Mouse (Mus musculus) small intestine, adult 2 months (tissue): ENCODE results near the gene Olfr638. TPM values are rescaled to one million over a fixed set of nuclear protein-coding genes. Genes with fewer than 3 reads are reported as not detected.

Experiments used
- H3K27ac ChIP-seq: fragments of 200-500 bp; 2 replicates; pipeline ENCODE4 v1.5.1; 2012; ENCODE audit warnings: low read depth, low read length, control low read depth, inconsistent platforms; ENCODE audit not compliant: insufficient read depth
- H3K27me3 ChIP-seq: fragments of 200-500 bp; 2 replicates; pipeline ENCODE4 v1.6.1; 2012; ENCODE audit warnings: mild to moderate bottlenecking, moderate library complexity, low read length, inconsistent platforms; ENCODE audit not compliant: control insufficient read depth, insufficient read depth
- H3K36me3 ChIP-seq: fragments of 200-500 bp; 2 replicates; pipeline ENCODE4 v1.6.1; 2012; ENCODE audit warnings: mild to moderate bottlenecking, low read length, control low read depth, inconsistent platforms; ENCODE audit not compliant: control insufficient read depth, insufficient read depth
- H3K4me1 ChIP-seq: fragments of 200-500 bp; 2 replicates; pipeline ENCODE4 v1.6.1; 2012; ENCODE audit warnings: low read length, inconsistent platforms, mixed read lengths; ENCODE audit not compliant: control insufficient read depth, insufficient read depth, insufficient read length
- H3K4me3 ChIP-seq: fragments of 200-500 bp; 2 replicates; pipeline ENCODE4 v1.5.1; 2012; ENCODE audit warnings: low read depth, mild to moderate bottlenecking, control low read depth, inconsistent platforms, low read length, moderate library complexity
- CTCF ChIP-seq: fragments of 200-500 bp; IDR thresholded peaks from 2 replicates; pipeline ENCODE4 v1.5.1; 2012; ENCODE audit warnings: low read depth, mild to moderate bottlenecking, control low read depth, inconsistent platforms, low read length, moderate library complexity, mixed read lengths; ENCODE audit not compliant: insufficient replicate concordance, insufficient read length; ENCODE audit errors: extremely low read depth
- POLR2A ChIP-seq: fragments of 200-500 bp; IDR thresholded peaks from 2 replicates; pipeline ENCODE4 v1.6.1; 2012; ENCODE audit warnings: low read depth, mild to moderate bottlenecking, control low read depth, inconsistent platforms, low read length, moderate library complexity
- WGBS: fragments of 180-500 bp; shearing (Covaris S2); methylation state at CpG from one replicate; pipeline ENCODE4 v1.1.7; 2018; 5-methylcytosine and 5-hydroxymethylcytosine counted together
- polyA plus RNA-seq: library from polyadenylated mRNA; depleted of rRNA; stranded (reverse); fragments of >200 nt; gene quantifications from 2 replicates; pipeline ENCODE4 v1.2.3, GENCODE M21; 2012; rRNA removed

Gene Olfr638
- polyA plus RNA-seq, 1 experiment = not detected

- TF ChIP-seq POLR2A (no peak), CTCF (no peak)
- WGBS = 78% methylated on average over 6 of the region's 6 CpGs
- no peak within 1 kb of the TSS for H3K4me3 ChIP-seq
- H3K27me3 ChIP-seq = no peaks in the 10 kb centered on the region
- H3K4me1 ChIP-seq = no peaks in the 10 kb centered on the region
- no peak within 1 kb of the TSS for H3K27ac ChIP-seq
- no peaks in the 10 kb centered on the region for H3K36me3 ChIP-seq
Observed at GRCm38 (mm10) chr7:104025473-104025872, 26.9 kb downstream of the Olfr638 start, which contains the start of gene Olfr640. Gene Olfr640 (minus strand): TSS chr7:104025573.

GRCm38 (mm10) chr7:104026978-104027377 is 28.4 kb downstream of the Olfr638 start:
- no peaks in the 10 kb centered on the region for H3K27me3 ChIP-seq
- no peaks in the 10 kb centered on the region for H3K4me1 ChIP-seq
- no peak for TF ChIP-seq POLR2A
- TF ChIP-seq CTCF = no peak
- no peak overlapping the region for H3K27ac ChIP-seq
- WGBS = 76% methylated on average over 3 of the region's 3 CpGs
- no peaks in the 10 kb centered on the region for H3K36me3 ChIP-seq
- no peak overlapping the region for H3K4me3 ChIP-seq

GRCm38 (mm10) chr7:104035145-104035544 is 36.6 kb downstream of the Olfr638 start, which contains the start of gene Olfr641:
Gene Olfr641 (plus strand): TSS chr7:104035445.
- H3K4me1 ChIP-seq = no peaks in the 10 kb centered on the region
- H3K27ac ChIP-seq = no peak within 1 kb of the TSS
- H3K27me3 ChIP-seq = no peaks in the 10 kb centered on the region
- H3K4me3 ChIP-seq = no peak within 1 kb of the TSS
- 60% methylated on average over 1 of the region's 1 CpGs for WGBS
- no peaks in the 10 kb centered on the region for H3K36me3 ChIP-seq
- TF ChIP-seq CTCF = no peak
- no peak for TF ChIP-seq POLR2A

GRCm38 (mm10) chr7:104050745-104051144 is 52.2 kb downstream of the Olfr638 start:
- H3K4me3 ChIP-seq = no peak overlapping the region
- H3K4me1 ChIP-seq = no peaks in the 10 kb centered on the region
- H3K27ac ChIP-seq = no peak overlapping the region
- H3K27me3 ChIP-seq = no peaks in the 10 kb centered on the region
- WGBS = 82% methylated on average over 4 of the region's 4 CpGs
- H3K36me3 ChIP-seq = no peaks in the 10 kb centered on the region
- TF ChIP-seq POLR2A = no peak
- TF ChIP-seq CTCF = no peak

GRCm38 (mm10) chr7:104052566-104052965 is 54.0 kb downstream of the Olfr638 start, which contains the start of gene Olfr642:
Gene Olfr642 (minus strand): TSS chr7:104052666.
- no peak for TF ChIP-seq POLR2A
- TF ChIP-seq CTCF = no peak
- no peaks in the 10 kb centered on the region for H3K36me3 ChIP-seq
- no peaks in the 10 kb centered on the region for H3K4me1 ChIP-seq
- no peaks in the 10 kb centered on the region for H3K27me3 ChIP-seq
- H3K27ac ChIP-seq = no peak within 1 kb of the TSS
- no peak within 1 kb of the TSS for H3K4me3 ChIP-seq
- 58% methylated on average over 1 of the region's 1 CpGs for WGBS

Other genes with a start within 250 kb of the Olfr638 start
- not detected in 2 replicates for gene Olfr630, start 241.4 kb upstream of the Olfr638 start, polyA plus RNA-seq
- not detected in 2 replicates for gene Olfr69, start 227.2 kb upstream of the Olfr638 start, polyA plus RNA-seq
- gene Olfr68, start 219.0 kb upstream of the Olfr638 start, polyA plus RNA-seq = not detected in 2 replicates
- gene Olfr67, start 206.9 kb upstream of the Olfr638 start, polyA plus RNA-seq = not detected in 2 replicates
- gene Hbb-bt, start 184.8 kb upstream of the Olfr638 start, polyA plus RNA-seq = 7.2 and 8.9 TPM in 2 replicates
- gene Hbb-bs, start 170.7 kb upstream of the Olfr638 start, polyA plus RNA-seq = 59.9 and 74.9 TPM in 2 replicates
- not detected in 2 replicates for gene Hbb-bh2, start 158.2 kb upstream of the Olfr638 start, polyA plus RNA-seq
- not detected in 2 replicates for gene Hbb-bh1, start 155.6 kb upstream of the Olfr638 start, polyA plus RNA-seq
- gene Hbb-y, start 145.5 kb upstream of the Olfr638 start, polyA plus RNA-seq = not detected in 2 replicates
- gene Olfr66, start 112.5 kb upstream of the Olfr638 start, polyA plus RNA-seq = not detected in 2 replicates
- gene Olfr64, start 104.3 kb upstream of the Olfr638 start, polyA plus RNA-seq = not detected in 2 replicates
- gene Olfr65, start 95.3 kb upstream of the Olfr638 start, polyA plus RNA-seq = not detected in 2 replicates
- gene Olfr631, start 69.9 kb upstream of the Olfr638 start, polyA plus RNA-seq = not detected in 2 replicates
- gene Olfr632, start 64.4 kb upstream of the Olfr638 start, polyA plus RNA-seq = not detected in 2 replicates
- gene Olfr633, start 54.3 kb upstream of the Olfr638 start, polyA plus RNA-seq = not detected in 2 replicates
- gene Olfr635, start 27.6 kb upstream of the Olfr638 start, polyA plus RNA-seq = not detected in 2 replicates
- not detected in 2 replicates for gene Olfr639, start 18.6 kb downstream of the Olfr638 start, polyA plus RNA-seq
- not detected in 2 replicates for gene Olfr640, start 26.8 kb downstream of the Olfr638 start, polyA plus RNA-seq
- not detected in 2 replicates for gene Olfr641, start 36.7 kb downstream of the Olfr638 start, polyA plus RNA-seq
- gene Olfr642, start 53.9 kb downstream of the Olfr638 start, polyA plus RNA-seq = not detected in 2 replicates
- not detected in 2 replicates for gene 4930516K23Rik, start 62.7 kb downstream of the Olfr638 start, polyA plus RNA-seq
- gene Olfr644, start 73.1 kb downstream of the Olfr638 start, polyA plus RNA-seq = not detected in 2 replicates
- not detected in 2 replicates for gene Olfr645, start 86.7 kb downstream of the Olfr638 start, polyA plus RNA-seq
- not detected in 2 replicates for gene Olfr646, start 106.1 kb downstream of the Olfr638 start, polyA plus RNA-seq
- not detected in 2 replicates for gene Ubqln5, start 131.1 kb downstream of the Olfr638 start, polyA plus RNA-seq
- gene Olfr643, start 138.7 kb downstream of the Olfr638 start, polyA plus RNA-seq = not detected in 2 replicates
- gene Ubqln3, start 144.5 kb downstream of the Olfr638 start, polyA plus RNA-seq = not detected in 2 replicates
- gene Ubqlnl, start 151.8 kb downstream of the Olfr638 start, polyA plus RNA-seq = not detected in 2 replicates
- not detected in 2 replicates for gene Olfm5, start 166.1 kb downstream of the Olfr638 start, polyA plus RNA-seq
- not detected in 2 replicates for gene Olfr648, start 184.6 kb downstream of the Olfr638 start, polyA plus RNA-seq
- gene Olfr649, start 197.2 kb downstream of the Olfr638 start, polyA plus RNA-seq = not detected in 2 replicates
- gene Trim6, start 220.0 kb downstream of the Olfr638 start, polyA plus RNA-seq = 0.44 and 0.61 TPM in 2 replicates
- 2.1 and 5.8 TPM in 2 replicates for gene Trim34a, start 245.7 kb downstream of the Olfr638 start, polyA plus RNA-seq